Mouse (Mus musculus): ENCODE results near the gene Nes. TPM values are rescaled to one million over a fixed set of nuclear protein-coding genes. Genes with fewer than 3 reads are reported as not detected.

The Nes gene
- total RNA-seq, 2 experiments from 2014 or later = 9.9 to 11.4 TPM

- no peak for DNase-seq (ENCODE audit: extremely low spot score in 1 of 2, low spot score in 2 of 2)
- intact Hi-C loops (cut with DNase I) = no loop called here
These were observed 8.6 kb downstream of the Nes start for GRCm38 (mm10) chr3:87979493-87979892.

- intact Hi-C loops (cut with DNase I) = no loop called here
- DNase-seq (ENCODE audit: extremely low spot score in 1 of 2, low spot score in 2 of 2) = no peak
These were observed 9.2 kb downstream of the Nes start for GRCm38 (mm10) chr3:87980085-87980484.

- intact Hi-C loops (cut with DNase I) = no loop called here
- peak in 1 of 2 experiments; percentile 27 for DNase-seq (ENCODE audit: extremely low spot score in 1 of 2, low spot score in 2 of 2)
These were observed 9.8 kb downstream of the Nes start for GRCm38 (mm10) chr3:87980728-87981127.

GRCm38 (mm10) chr3:87981214-87981760 lies 10.4 kb downstream of the Nes start:
- DNase-seq (ENCODE audit: extremely low spot score in 1 of 2, low spot score in 2 of 2) = peak in 1 of 2 experiments; percentile 23
- intact Hi-C loops (cut with DNase I) = no loop called here

- intact Hi-C loops (cut with DNase I) = no loop called here
- peak in 1 of 2 experiments; percentile 72 for DNase-seq (ENCODE audit: extremely low spot score in 1 of 2, low spot score in 2 of 2)
These were observed 11.3 kb downstream of the Nes start for GRCm38 (mm10) chr3:87981894-87982835.

- DNase-seq (ENCODE audit: extremely low spot score in 1 of 2, low spot score in 2 of 2) = peak in 1 of 2 experiments; percentile 82
- intact Hi-C loops (cut with DNase I) = no loop called here
These were observed 12.1 kb downstream of the Nes start for GRCm38 (mm10) chr3:87982836-87983601.

- intact Hi-C loops (cut with DNase I) = no loop called here
- DNase-seq (ENCODE audit: extremely low spot score in 1 of 2, low spot score in 2 of 2) = no peak
These were observed 12.7 kb downstream of the Nes start for GRCm38 (mm10) chr3:87983627-87984026.

GRCm38 (mm10) chr3:87984094-87984493 lies 13.2 kb downstream of the Nes start:
- intact Hi-C loops (cut with DNase I) = no loop called here
- DNase-seq (ENCODE audit: extremely low spot score in 1 of 2, low spot score in 2 of 2) = no peak

- DNase-seq (ENCODE audit: extremely low spot score in 1 of 2, low spot score in 2 of 2) = peak in 1 of 2 experiments; percentile 68
- intact Hi-C loops (cut with DNase I) = no loop called here
These were observed 14.8 kb downstream of the Nes start for GRCm38 (mm10) chr3:87985505-87986320.

- intact Hi-C loops (cut with DNase I) = no loop called here
- peak; percentile 91 to 98 for DNase-seq (ENCODE audit: extremely low spot score in 1 of 2, low spot score in 2 of 2)
These were observed 16.0 kb downstream of the Nes start for GRCm38 (mm10) chr3:87986868-87987267.

- peak in 1 of 2 experiments; percentile 67 for DNase-seq (ENCODE audit: extremely low spot score in 1 of 2, low spot score in 2 of 2)
- intact Hi-C loops (cut with DNase I) = no loop called here
These were observed 16.8 kb downstream of the Nes start for GRCm38 (mm10) chr3:87987633-87988032.

- no peak for DNase-seq (ENCODE audit: extremely low spot score in 1 of 2, low spot score in 2 of 2)
- intact Hi-C loops (cut with DNase I) = no loop called here
These were observed 17.2 kb downstream of the Nes start for GRCm38 (mm10) chr3:87988068-87988467.

GRCm38 (mm10) chr3:87989935-87990334 lies 19.1 kb downstream of the Nes start:
- intact Hi-C loops (cut with DNase I) = no loop called here
- no peak for DNase-seq (ENCODE audit: extremely low spot score in 1 of 2, low spot score in 2 of 2)

- DNase-seq (ENCODE audit: extremely low spot score in 1 of 2, low spot score in 2 of 2) = no peak
- intact Hi-C loops (cut with DNase I) = no loop called here
These were observed 22.6 kb downstream of the Nes start for GRCm38 (mm10) chr3:87993436-87993835.

GRCm38 (mm10) chr3:87995331-87995730 lies 24.5 kb downstream of the Nes start:
- no peak for DNase-seq (ENCODE audit: extremely low spot score in 1 of 2, low spot score in 2 of 2)

GRCm38 (mm10) chr3:87996401-87996800 lies 25.5 kb downstream of the Nes start:
- intact Hi-C loops (cut with DNase I) = no loop called here
- no peak for DNase-seq (ENCODE audit: extremely low spot score in 1 of 2, low spot score in 2 of 2)

More at GRCm38 (mm10) chr3:87995331-87995730, 24.5 kb downstream of the Nes start:
- intact Hi-C loops (cut with DNase I) = no loop called here

- DNase-seq (ENCODE audit: extremely low spot score in 1 of 2, low spot score in 2 of 2) = peak in 1 of 2 experiments; percentile 65
- intact Hi-C loops (cut with DNase I) = no loop called here
These were observed 26.2 kb downstream of the Nes start for GRCm38 (mm10) chr3:87996971-87997614.

GRCm38 (mm10) chr3:87998747-87999146 lies 27.9 kb downstream of the Nes start:
- intact Hi-C loops (cut with DNase I) = no loop called here

More at GRCm38 (mm10) chr3:87998747-87999146, 27.9 kb downstream of the Nes start:
- peak; percentile 78 to 79 for DNase-seq (ENCODE audit: extremely low spot score in 1 of 2, low spot score in 2 of 2)

All from left cerebral cortex, postnatal 10 days (tissue).